Mouse (Mus musculus): ENCODE measurements at regions not wholly inside any gene's neighbourhood (a gene's known extent, or its start where the extent isn't known, plus 50 kb on each side); places are given as distances from the start of the nearest gene placed in this dataset.
"Not testable (repeated sequence)": the region's sequence is repeated elsewhere in the genome, so short reads cannot be mapped to it uniquely, and the experiment has no call there.

- no peak for DNase-seq
Observed at GRCm38 (mm10) chr10:45859137-45859536, 281.5 kb downstream of the Hace1 start.

DNA sequence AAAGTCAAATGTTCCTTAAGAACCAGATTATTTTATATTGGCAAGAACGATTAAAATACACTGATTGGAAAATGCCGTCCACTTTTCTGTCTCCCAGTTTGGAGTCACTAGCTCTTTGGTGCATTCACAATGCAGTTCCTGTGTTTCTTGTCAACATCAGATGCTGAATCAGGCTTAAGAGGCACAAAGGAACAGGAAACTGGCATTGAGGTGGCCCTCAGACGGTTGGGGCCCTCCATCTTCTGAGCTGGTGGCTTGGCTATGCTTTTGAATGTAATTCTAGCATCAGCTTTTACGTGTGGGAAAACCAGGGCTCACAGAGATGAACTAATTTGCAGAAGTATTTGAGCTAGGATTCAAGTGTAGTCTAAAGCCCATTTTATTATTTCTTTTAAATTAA, 282.3 kb downstream of the Hace1 start:
- DNase-seq: no peak

GRCm38 (mm10) chr10:45860696-45861095, 283.1 kb downstream of the Hace1 start:
- no peak for DNase-seq

- DNase-seq: no peak
Observed at GRCm38 (mm10) chr10:45865793-45866192, 288.2 kb downstream of the Hace1 start.

DNA sequence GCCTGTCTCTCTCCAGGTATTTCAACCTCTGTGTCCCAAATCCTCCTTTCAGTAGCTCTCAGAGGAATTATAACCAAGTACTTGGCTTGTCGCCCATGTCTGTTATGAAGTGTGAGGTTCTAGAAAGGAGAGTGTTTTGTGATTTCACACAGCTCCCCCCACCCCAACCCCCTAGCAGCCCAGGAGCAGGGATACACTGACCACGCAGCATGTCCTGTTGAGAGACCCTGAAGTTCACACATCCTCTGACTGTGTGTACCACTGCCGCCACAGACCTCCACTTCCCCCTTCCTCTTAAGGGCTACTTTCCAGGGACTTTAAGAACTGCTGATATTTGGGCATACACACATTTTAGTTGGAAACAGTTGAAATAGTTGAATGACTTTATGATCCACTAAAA, 289.2 kb downstream of the Hace1 start:
- DNase-seq: no peak

- no peak for DNase-seq
Observed at GRCm38 (mm10) chr10:45871028-45871427, 293.4 kb downstream of the Hace1 start.

DNA sequence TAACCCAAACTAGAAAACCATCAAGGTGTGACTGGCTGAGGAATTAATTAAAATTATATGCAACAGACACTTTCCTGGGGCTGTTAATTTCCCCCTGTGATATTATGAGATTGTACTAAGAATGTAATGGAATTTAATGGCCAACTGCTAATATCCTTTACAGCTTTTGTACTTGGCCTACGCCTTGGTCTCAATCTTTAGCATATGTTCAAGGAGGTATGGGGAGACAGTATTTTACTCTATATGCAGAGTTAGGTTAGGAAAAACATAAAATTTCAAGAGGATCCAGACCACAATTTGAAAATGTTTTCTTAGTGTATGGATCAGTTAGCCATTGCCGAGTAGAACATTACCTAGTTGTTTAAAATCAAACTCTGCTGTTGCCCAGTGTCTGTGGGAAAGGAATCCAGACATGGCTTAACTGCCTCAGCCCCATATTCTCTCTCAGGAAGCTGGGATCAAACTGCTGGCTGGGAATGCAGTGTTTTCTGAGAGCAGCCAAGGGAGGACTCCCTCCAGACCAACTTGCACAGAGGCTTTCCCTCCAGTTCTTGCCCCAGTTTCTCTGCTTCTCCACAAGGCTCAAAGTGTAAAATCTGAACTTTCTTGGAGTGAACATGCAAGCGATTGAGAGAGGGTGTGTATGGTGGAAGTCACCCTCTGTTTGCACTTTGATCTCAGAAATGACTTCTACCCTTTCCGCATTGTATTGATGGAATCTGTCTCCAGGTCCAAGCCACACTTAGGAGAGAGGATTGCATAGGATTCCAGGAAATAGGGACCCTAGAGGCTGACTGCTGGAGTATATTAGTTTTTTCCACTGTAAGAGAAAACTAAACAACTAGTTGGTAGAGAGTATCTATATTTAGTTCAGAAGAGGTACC, 294.6 kb downstream of the Hace1 start:
- no peak for DNase-seq

DNA sequence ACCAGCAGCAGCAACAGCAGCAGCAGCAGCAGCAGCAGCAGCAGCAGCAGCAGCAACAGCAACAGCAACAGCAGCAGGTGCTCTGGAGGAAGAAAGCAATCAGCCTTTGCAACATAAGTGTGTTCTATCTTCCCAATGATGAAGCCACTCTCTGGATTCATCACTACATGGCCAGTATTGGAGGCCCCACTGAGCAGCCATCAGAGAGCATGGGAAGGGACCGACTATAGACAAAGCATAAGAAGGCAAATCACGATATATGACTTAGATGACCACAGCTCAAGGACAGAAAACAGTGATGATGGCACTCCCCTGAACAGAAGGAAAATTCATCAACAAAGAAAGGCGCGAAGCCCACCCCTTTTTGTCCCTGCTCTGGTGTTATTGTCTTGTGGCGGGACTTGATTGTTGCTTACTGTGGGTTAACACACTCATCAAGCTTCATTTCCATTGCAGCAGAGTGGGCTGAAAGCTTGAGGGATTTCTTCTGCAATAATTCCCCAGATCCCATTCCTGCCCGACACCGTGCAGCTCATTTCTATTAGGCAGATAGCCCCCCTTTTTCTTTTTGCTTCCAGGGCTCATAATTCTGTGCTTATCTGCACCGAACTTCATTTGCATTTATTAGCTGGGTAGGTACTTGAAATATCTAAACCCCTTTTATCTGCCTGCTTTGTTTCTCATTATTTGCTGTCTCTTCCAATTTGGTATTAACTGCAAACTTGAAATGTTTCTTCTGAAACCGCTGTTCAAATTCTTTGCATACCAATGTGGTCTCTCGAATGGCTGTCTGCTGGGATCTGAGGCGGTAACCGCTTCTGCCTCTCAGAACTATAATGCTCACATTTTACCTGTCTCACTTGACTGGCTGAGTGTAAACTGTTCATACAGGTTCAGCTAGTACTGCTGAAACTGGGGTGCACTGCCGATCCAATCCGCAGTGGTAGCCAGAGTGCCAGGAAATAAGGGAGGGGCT, 296.5 kb downstream of the Hace1 start:
- DNase-seq: no peak

DNA sequence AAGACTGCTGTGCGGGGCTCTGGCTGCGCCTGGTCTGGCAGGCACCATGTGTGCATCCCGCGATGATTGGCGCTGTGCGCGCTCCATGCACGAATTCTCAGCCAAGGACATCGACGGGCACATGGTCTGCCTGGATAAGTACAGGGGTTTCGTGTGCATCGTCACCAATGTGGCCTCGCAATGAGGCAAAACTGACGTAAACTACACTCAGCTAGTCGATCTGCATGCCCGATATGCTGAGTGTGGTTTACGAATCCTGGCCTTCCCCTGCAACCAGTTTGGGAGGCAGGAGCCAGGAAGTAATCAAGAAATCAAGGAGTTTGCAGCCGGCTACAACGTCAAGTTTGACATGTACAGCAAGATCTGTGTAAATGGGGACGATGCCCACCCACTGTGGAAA, 297.7 kb downstream of the Hace1 start:
- DNase-seq: not testable (repeated sequence)

DNA sequence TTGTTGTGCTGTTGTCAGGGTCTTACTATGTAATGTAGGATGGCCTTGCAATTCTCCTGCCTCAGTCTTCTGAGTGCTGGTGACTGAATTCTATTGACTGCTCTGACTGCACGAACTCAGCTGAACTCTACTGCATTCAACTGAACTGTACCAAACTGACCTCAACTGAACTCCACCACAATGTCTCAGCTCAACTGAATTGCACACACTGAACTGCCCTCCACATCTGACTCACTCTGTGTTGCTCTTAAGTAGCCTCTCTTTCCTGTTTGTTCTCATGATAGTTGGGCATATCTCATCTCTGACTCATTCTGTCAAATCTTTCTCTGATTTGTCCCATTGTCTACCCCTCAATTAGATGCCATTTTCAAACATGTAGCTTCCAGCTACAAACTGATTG, 306.1 kb downstream of the Hace1 start:
- DNase-seq: no peak

DNA sequence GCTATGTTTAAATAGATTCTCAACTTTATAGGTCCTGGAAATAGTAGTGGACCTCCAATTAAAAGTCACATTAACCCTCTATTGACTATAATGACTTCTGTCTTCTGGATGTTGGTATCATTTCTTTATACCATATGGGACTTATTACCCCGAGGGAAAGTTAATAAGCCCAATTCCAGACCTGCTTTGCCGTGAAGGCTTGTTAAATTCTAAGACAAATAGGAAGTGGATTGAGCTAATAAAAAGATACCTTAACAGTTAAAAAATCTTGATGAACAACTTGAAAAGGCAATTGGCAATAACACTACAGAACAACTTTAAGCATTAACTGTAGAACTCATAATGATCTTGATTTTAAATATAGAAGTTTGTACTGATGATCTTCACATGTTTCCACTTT, 309.0 kb downstream of the Hace1 start:
- no peak for DNase-seq

GRCm38 (mm10) chr10:45888835-45889234, 311.2 kb downstream of the Hace1 start:
- peak; percentile 63 for DNase-seq

GRCm38 (mm10) chr10:45889381-45889951, 311.8 kb downstream of the Hace1 start:
- DNase-seq: no peak

- DNase-seq: no peak
Observed at GRCm38 (mm10) chr10:45890088-45890626, 312.5 kb downstream of the Hace1 start.

- no peak for DNase-seq
Observed at GRCm38 (mm10) chr10:45892464-45892863, 314.8 kb downstream of the Hace1 start.

DNA sequence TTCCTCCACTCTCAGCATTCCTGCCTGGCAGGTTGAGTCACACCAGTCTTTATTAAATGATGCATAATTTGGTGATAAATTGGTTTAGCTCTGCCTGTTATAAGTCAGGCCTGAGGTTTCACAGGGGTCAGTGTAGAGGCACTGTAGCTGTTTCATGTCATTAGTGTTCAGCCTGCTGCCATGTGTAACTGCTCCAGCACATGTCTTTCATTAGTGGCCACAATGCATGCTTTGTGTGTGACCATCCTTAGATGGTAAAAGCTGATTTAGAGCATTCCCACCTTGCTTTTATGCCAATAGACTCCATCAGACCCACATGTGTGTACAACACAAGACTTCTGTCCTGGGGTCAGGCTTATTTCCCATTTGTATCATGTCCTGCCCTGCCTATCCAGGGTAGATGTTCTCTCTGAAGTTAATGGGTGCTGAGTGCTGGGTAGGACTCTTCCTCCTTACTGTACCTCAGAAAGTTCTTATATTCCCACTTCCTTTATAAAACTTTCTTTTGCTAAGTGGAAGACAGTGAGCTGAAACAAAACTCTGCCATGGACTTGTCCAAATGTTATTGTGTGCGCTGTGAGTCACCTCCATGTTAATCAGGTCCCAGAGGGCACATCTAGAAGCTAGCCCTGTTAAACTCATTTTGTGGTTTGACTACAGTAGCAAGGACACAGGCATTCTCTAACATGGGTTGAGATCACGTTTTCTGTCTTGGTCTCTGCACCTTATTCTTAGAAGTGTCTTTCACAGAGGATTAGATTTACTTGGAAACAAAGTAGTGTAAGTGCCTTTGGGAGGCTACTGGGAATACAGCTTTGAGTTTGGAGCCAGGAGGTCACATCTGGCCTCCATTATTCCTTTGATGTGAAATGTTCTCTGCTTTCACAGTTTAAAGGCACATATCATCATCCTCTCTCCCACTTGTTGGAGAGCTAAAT, 316.5 kb downstream of the Hace1 start:
- no peak for DNase-seq

- no peak for DNase-seq
Observed at GRCm38 (mm10) chr10:45916928-45917327, 339.3 kb downstream of the Hace1 start.

DNA sequence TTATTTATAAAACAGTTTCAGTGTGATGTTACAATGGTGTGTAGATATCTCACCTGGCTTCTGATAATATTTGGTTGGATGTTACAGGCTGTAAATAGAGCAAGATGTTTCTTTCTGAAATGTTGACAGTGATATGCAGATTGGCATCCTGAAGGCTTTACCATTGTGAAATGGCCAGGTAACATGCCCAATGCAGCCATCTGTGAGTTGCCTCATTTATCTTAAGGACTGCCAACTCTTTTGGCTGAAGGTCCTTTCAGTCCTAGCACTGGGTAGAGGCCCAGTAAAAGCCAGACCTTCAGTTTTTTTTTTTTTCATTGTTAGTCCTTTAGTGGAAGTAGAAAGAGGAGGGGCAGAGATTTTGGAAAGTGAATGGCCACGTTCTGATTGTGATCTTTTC, 348.1 kb downstream of the Hace1 start:
- no peak for DNase-seq

DNA sequence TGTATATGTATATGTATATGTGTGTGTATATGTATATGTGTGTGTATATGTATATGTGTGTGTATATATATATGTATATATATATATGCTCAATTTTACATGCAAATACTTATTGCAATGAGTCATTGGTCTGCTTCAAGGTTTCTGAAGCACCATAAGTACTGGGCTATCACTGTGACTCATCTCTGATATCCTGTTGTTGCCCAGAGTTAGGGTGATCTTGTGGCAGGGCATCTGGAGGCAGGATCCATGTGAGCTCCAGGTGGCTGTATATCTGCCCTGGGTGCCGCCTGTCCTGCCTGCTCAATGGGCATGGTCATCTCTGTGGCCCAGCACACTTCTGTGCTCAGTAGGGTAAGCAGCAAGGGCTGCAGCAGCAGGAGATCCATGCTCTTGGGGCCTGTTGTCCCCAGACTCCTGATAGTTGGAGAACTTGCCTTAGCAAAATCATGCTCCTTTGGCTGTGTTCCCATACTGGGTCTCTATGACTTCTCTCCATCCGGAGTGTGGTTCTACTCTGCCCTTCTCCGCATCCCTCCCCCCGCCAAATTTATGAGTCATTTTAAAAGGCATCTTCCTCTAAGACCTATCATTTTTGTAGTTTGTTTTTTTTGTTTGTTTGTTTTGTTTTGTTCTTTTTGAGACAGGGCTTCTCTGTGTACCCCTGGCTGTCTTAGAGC, 356.1 kb downstream of the Hace1 start:
- no peak for DNase-seq

DNA sequence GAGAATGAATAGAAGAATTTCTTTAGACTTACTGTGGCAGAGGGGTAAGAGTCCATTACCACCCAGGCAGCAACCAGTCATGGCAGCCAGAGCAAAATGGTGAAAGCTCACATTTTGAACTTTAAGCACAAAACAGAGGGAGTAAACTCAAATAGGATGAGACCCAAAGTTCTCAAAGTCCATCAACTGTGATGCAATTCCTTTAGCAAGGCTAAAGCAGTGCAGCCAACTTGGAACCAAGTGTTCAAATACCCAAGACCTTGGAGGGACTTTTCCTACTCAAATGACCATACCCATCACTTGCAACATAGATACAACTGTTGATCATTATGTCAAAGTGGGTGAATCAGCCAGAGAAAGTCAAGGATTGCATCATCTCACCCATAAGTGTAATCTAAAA, 380.1 kb downstream of the Hace1 start:
- DNase-seq: no peak

DNA sequence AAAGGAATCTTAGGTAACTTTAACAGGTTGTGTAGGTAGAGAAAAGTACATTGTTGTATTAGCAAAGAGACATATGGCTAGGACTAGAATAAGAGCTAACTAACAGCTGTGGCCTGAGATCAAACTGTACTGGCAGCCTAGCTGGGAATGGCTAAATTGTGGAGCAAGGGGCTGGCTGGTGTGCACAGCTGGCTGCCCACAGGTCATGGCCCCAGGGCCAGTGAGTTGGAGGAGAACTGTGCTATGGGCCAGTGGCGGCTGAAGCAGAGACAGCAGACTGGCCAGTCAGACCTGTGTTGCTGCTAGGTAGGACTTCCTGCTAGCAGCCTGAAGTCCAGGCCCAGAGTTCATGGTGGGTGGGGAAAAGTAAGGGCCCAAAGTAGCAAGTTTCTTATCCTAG, 394.6 kb downstream of the Hace1 start:
- no peak for DNase-seq
